ENCODE assay signal across 26 mouse cellular contexts in the genomic region with DNA sequence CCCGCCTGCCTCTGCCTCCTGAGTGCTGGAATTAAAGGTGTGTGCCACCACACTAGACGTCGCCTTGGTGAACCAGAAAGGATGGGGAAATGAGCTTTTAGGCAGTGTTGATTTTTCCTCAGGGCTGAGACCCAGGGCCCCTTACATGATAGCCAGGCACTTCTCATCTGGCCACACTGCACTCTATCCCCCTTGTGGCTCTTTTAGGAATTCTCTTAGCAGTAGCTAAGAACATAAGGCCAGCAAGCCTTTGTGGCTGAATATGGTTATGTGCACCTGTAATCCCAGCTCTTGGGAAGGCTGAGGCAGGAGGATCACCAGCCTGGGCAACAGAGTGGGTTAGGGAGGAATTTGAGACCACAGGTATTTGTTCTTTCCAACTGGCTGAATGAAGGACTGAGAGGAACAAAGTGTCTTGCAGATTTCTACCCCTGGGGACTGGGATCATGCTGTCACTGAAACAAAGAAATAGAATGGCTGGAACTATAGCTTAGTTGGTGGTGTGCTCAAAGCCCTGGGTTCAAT. TPM values are rescaled to one million over a fixed set of nuclear protein-coding genes. Genes with fewer than 3 reads are reported as not detected.
DNase-seq lines count a peak whose midpoint lies in the region; ATAC-seq and TF ChIP-seq lines count a peak whose summit lies in the region.
"Had no signal": no experiment of that assay in that cellular context is flagged by ENCODE, and none has a peak within 500 bp of the region (broad histone marks: within the 10 kb centered on the region; RNA-seq: fewer than 3 reads in every experiment).

No protein-coding gene starts in this region.

- ATAC-seq in intestine, postnatal 0 days, result no peak
- ATAC-seq in intestine, embryonic 15.5 days, result no peak
- 0 out of 2 replicates have a peak, but pooled peaks have one; percentile 6 for ATAC-seq in midbrain, embryonic 12.5 days (ENCODE audit: low FRiP score, low read depth)
- ATAC-seq in midbrain, embryonic 13.5 days, result no peak
- ATAC-seq in activated CD4-positive, CD25-positive, alpha-beta regulatory T cell, adult 4 months, result no peak
- ATAC-seq: forebrain, embryonic 13.5 days; hindbrain, embryonic 16.5 days; intestine, embryonic 16.5 days had no signal

- TF ChIP-seq CTCF in intestine, postnatal 0 days (IDR thresholded peaks at IDR 0.05; ENCODE audit: low read depth), result peak; percentile 27; the same call in 1 of the 2 replicates

- H3K9ac ChIP-seq in intestine, postnatal 0 days (ENCODE audit: low read depth, low read length), result no peak overlapping the region
- no peak overlapping the region for H3K9ac ChIP-seq in intestine, embryonic 15.5 days
- H3K9ac ChIP-seq in midbrain, embryonic 12.5 days (replicated peaks), result no peak overlapping the region
- H3K9ac ChIP-seq in midbrain, embryonic 13.5 days (replicated peaks), result no peak overlapping the region
- H3K9ac ChIP-seq: embryonic facial prominence, embryonic 15.5 days; forebrain, embryonic 13.5 days; heart, embryonic 15.5 days; kidney, embryonic 15.5 days; liver, embryonic 13.5 days; stomach, embryonic 15.5 days had no signal

- H3K27ac ChIP-seq in intestine, postnatal 0 days (ENCODE audit: low read depth, low read length), result no peak overlapping the region
- H3K27ac ChIP-seq in intestine, embryonic 15.5 days, result no peak overlapping the region
- H3K27ac ChIP-seq in midbrain, embryonic 12.5 days (replicated peaks), result no peak overlapping the region
- no peak overlapping the region for H3K27ac ChIP-seq in midbrain, embryonic 13.5 days
- H3K27ac ChIP-seq: embryonic facial prominence, embryonic 10.5 days; embryonic facial prominence, embryonic 15.5 days; forebrain, embryonic 13.5 days; heart, embryonic 15.5 days; kidney, embryonic 15.5 days; liver, embryonic 13.5 days; macrophage; midbrain, embryonic 10.5 days; stomach, embryonic 15.5 days had no signal

- WGBS in intestine, postnatal 0 days, result 96% methylated on average over 3 of the region's 3 CpGs
- 89% methylated on average over 3 of the region's 3 CpGs for WGBS in intestine, embryonic 15.5 days
- 95% methylated on average over 3 of the region's 3 CpGs for WGBS in midbrain, embryonic 12.5 days
- WGBS in midbrain, embryonic 13.5 days, result 96% methylated on average over 3 of the region's 3 CpGs

- H3K9me3 ChIP-seq in intestine, postnatal 0 days (ENCODE audit: control insufficient read depth), result no peaks in the 10 kb centered on the region
- H3K9me3 ChIP-seq in intestine, embryonic 15.5 days, result no peaks in the 10 kb centered on the region
- no peaks in the 10 kb centered on the region for H3K9me3 ChIP-seq in midbrain, embryonic 12.5 days
- H3K9me3 ChIP-seq in midbrain, embryonic 13.5 days, result no peaks in the 10 kb centered on the region
- H3K9me3 ChIP-seq: embryonic facial prominence, embryonic 10.5 days; embryonic facial prominence, embryonic 15.5 days; forebrain, embryonic 13.5 days; heart, embryonic 15.5 days; kidney, embryonic 15.5 days; liver, embryonic 13.5 days; midbrain, embryonic 10.5 days; stomach, embryonic 15.5 days had no signal

- H3K36me3 ChIP-seq in intestine, postnatal 0 days (ENCODE audit: control insufficient read depth, insufficient read depth), result no peaks in the 10 kb centered on the region
- H3K36me3 ChIP-seq in intestine, embryonic 15.5 days, result no peaks in the 10 kb centered on the region
- H3K36me3 ChIP-seq in midbrain, embryonic 12.5 days, result no peaks in the 10 kb centered on the region
- H3K36me3 ChIP-seq in midbrain, embryonic 13.5 days, result no peaks in the 10 kb centered on the region
- H3K36me3 ChIP-seq: embryonic facial prominence, embryonic 10.5 days; embryonic facial prominence, embryonic 15.5 days; heart, embryonic 15.5 days; kidney, embryonic 15.5 days; liver, embryonic 13.5 days; midbrain, embryonic 10.5 days; stomach, embryonic 15.5 days had no signal

- no peak overlapping the region for H3K4me2 ChIP-seq in intestine, postnatal 0 days (replicated peaks; ENCODE audit: low read depth)
- no peak overlapping the region for H3K4me2 ChIP-seq in intestine, embryonic 15.5 days (replicated peaks)
- H3K4me2 ChIP-seq in midbrain, embryonic 12.5 days (replicated peaks), result no peak overlapping the region
- no peak overlapping the region for H3K4me2 ChIP-seq in midbrain, embryonic 13.5 days (replicated peaks)
- H3K4me2 ChIP-seq: embryonic facial prominence, embryonic 15.5 days; forebrain, embryonic 13.5 days; heart, embryonic 15.5 days; kidney, embryonic 15.5 days; liver, embryonic 13.5 days; stomach, embryonic 15.5 days had no signal

- peak; percentile 5 for DNase-seq in induced T-regulatory cell, adult 2 months (ENCODE audit: low read depth)
- no peak for DNase-seq in spleen, postnatal 10 days (ENCODE audit: low spot score in 2 of 2)
- DNase-seq: adrenal gland, postnatal 25 days; cerebellum, adult 11-12 months; gastrocnemius, postnatal 14 days; left cerebral cortex, postnatal 4 days; liver, embryonic 13.5 days; lung, adult 2 months; lung, postnatal 10 days; retina, postnatal 1 day; right cerebral cortex, postnatal 14 days had no signal

- H3K27me3 ChIP-seq in intestine, postnatal 0 days (replicated peaks; ENCODE audit: control insufficient read depth, insufficient read depth, low read length), result no peaks in the 10 kb centered on the region
- no peaks in the 10 kb centered on the region for H3K27me3 ChIP-seq in intestine, embryonic 15.5 days (replicated peaks)
- no peaks in the 10 kb centered on the region for H3K27me3 ChIP-seq in midbrain, embryonic 12.5 days
- no peaks in the 10 kb centered on the region for H3K27me3 ChIP-seq in midbrain, embryonic 13.5 days
- H3K27me3 ChIP-seq: embryonic facial prominence, embryonic 15.5 days; forebrain, embryonic 13.5 days; heart, embryonic 15.5 days; kidney, embryonic 15.5 days; liver, embryonic 13.5 days; stomach, embryonic 15.5 days had no signal

- H3K4me3 ChIP-seq in intestine, postnatal 0 days (ENCODE audit: low read depth, low read length), result no peak overlapping the region
- no peak overlapping the region for H3K4me3 ChIP-seq in intestine, embryonic 15.5 days (replicated peaks)
- H3K4me3 ChIP-seq in midbrain, embryonic 12.5 days, result no peak overlapping the region
- H3K4me3 ChIP-seq in midbrain, embryonic 13.5 days (replicated peaks), result no peak overlapping the region
- H3K4me3 ChIP-seq: embryonic facial prominence, embryonic 10.5 days; embryonic facial prominence, embryonic 15.5 days; forebrain, embryonic 13.5 days; heart, embryonic 15.5 days; kidney, embryonic 15.5 days; liver, embryonic 13.5 days; midbrain, embryonic 10.5 days; stomach, embryonic 15.5 days had no signal

- H3K4me1 ChIP-seq in intestine, postnatal 0 days (replicated peaks; ENCODE audit: control insufficient read depth, insufficient read depth, low read length), result 0 out of 2 replicates have a peak, but pooled peaks cover 5% of the 10 kb centered on the region
- H3K4me1 ChIP-seq in intestine, embryonic 15.5 days (replicated peaks), result no peaks in the 10 kb centered on the region
- H3K4me1 ChIP-seq in midbrain, embryonic 12.5 days, result no peaks in the 10 kb centered on the region
- peaks cover 3% of the 10 kb centered on the region; the same call in 1 of the 2 replicates for H3K4me1 ChIP-seq in midbrain, embryonic 13.5 days (replicated peaks)
- H3K4me1 ChIP-seq: forebrain, embryonic 13.5 days; heart, embryonic 15.5 days; stomach, embryonic 15.5 days had no signal

RNA-seq across cellular contexts. Expression of a gene that starts 26.5 kb away (rescaled TPM):
- 40.7 and 46.4 TPM in 2 replicates for polyA plus RNA-seq in intestine, postnatal 0 days (2015; fragmentation: Nextera tagmentation; extraction: Ambion mirVana)
- 48.9 and 54.2 TPM in 2 replicates for polyA plus RNA-seq in intestine, embryonic 15.5 days (2015; fragmentation: Nextera tagmentation; extraction: Ambion mirVana)
- 115 and 123 TPM in 2 replicates for polyA plus RNA-seq in midbrain, embryonic 12.5 days (2016; fragmentation: Nextera tagmentation; extraction: Ambion mirVana)
- polyA plus RNA-seq in midbrain, embryonic 13.5 days (2015; fragmentation: Nextera tagmentation; extraction: Ambion mirVana), result 78.5 and 85.0 TPM in 2 replicates
- 100 to 1,000 TPM; 129 to 152 TPM for polyA plus RNA-seq in activated CD4-positive, CD25-positive, alpha-beta regulatory T cell, adult 4 months (2017; shearing (Covaris generic))

RNA-seq across cellular contexts. Expression of a gene that starts 27.1 kb away (rescaled TPM):
- 14.4 and 18.5 TPM in 2 replicates for polyA plus RNA-seq in intestine, postnatal 0 days (2015; fragmentation: Nextera tagmentation; extraction: Ambion mirVana)
- polyA plus RNA-seq in intestine, embryonic 15.5 days (2015; fragmentation: Nextera tagmentation; extraction: Ambion mirVana), result 12.3 and 14.9 TPM in 2 replicates
- polyA plus RNA-seq in midbrain, embryonic 12.5 days (2016; fragmentation: Nextera tagmentation; extraction: Ambion mirVana), result 9.2 and 10.3 TPM in 2 replicates
- polyA plus RNA-seq in midbrain, embryonic 13.5 days (2015; fragmentation: Nextera tagmentation; extraction: Ambion mirVana), result 6.5 and 8.5 TPM in 2 replicates
- polyA plus RNA-seq in activated CD4-positive, CD25-positive, alpha-beta regulatory T cell, adult 4 months (2017; shearing (Covaris generic)), result 1 to 10 TPM; 2.7 to 3.3 TPM
